Mouse (Mus musculus): ENCODE measurements around the gene Tm7sf2.

- TF ChIP-seq CTCF (IDR thresholded peaks at IDR 0.05; ENCODE audit: borderline replicate concordance, control insufficient read depth, extremely low read depth, insufficient read depth, low read length, poor library complexity) (no peak), POLR2A (IDR thresholded peaks at IDR 0.05; ENCODE audit: control insufficient read depth, extremely low read depth, insufficient read depth, low read length, poor library complexity) (no peak)
Measured at GRCm38 (mm10) chr19:6038326-6038725, 29.8 kb downstream of the Tm7sf2 start.
